Mouse (Mus musculus) forelimb bud, embryonic 11.5 days (tissue): ENCODE measurements around the gene Rnf19b.

Experiments
- DNase-seq: peaks from one replicate; pipeline ENCODE4 v3.0.0-alpha.2; 2012; ENCODE audit warnings: low read depth, low spot score

The Rnf19b gene

GRCm38 (mm10) chr4:129034706-129035660 lies 23.1 kb upstream of the Rnf19b start:
- no peak for DNase-seq

- no peak for DNase-seq
These were observed 22.1 kb upstream of the Rnf19b start for GRCm38 (mm10) chr4:129035851-129036445.

GRCm38 (mm10) chr4:129047721-129048421 lies 10.2 kb upstream of the Rnf19b start:
- no peak for DNase-seq

GRCm38 (mm10) chr4:129048501-129049305 lies 9.4 kb upstream of the Rnf19b start:
- DNase-seq: peak; percentile 67

GRCm38 (mm10) chr4:129049306-129050011 lies 8.6 kb upstream of the Rnf19b start:
- DNase-seq: no peak

GRCm38 (mm10) chr4:129050365-129050764 lies 7.7 kb upstream of the Rnf19b start:
- DNase-seq: no peak

GRCm38 (mm10) chr4:129050901-129051417 lies 7.1 kb upstream of the Rnf19b start:
- DNase-seq: no peak

GRCm38 (mm10) chr4:129051461-129052183 lies 6.4 kb upstream of the Rnf19b start:
- DNase-seq: no peak

- DNase-seq: no peak
These were observed 3.3 kb upstream of the Rnf19b start for GRCm38 (mm10) chr4:129054757-129055156.

GRCm38 (mm10) chr4:129055562-129055961 lies 2.5 kb upstream of the Rnf19b start:
- DNase-seq: no peak

GRCm38 (mm10) chr4:129057533-129058206 lies 401 bp upstream of the Rnf19b start:
- peak; percentile 96 for DNase-seq

- peak; percentile 40 for DNase-seq
These were observed 1.1 kb downstream of the Rnf19b start for GRCm38 (mm10) chr4:129059125-129059551.

GRCm38 (mm10) chr4:129059922-129060321 lies 1.9 kb downstream of the Rnf19b start:
- no peak for DNase-seq

GRCm38 (mm10) chr4:129061486-129061885 lies 3.4 kb downstream of the Rnf19b start:
- no peak for DNase-seq

- no peak for DNase-seq
These were observed 4.4 kb downstream of the Rnf19b start for GRCm38 (mm10) chr4:129062281-129063075.

- DNase-seq: no peak
These were observed 7.7 kb downstream of the Rnf19b start for GRCm38 (mm10) chr4:129065688-129066236.

GRCm38 (mm10) chr4:129067638-129068415 lies 9.8 kb downstream of the Rnf19b start:
- DNase-seq: no peak
